Mouse (Mus musculus): ENCODE measurements around the gene Spata21. TPM values are rescaled to one million over a fixed set of nuclear protein-coding genes. Genes with fewer than 3 reads are reported as not detected.
"Not testable (repeated sequence)": the region's sequence is repeated elsewhere in the genome, so short reads cannot be mapped to it uniquely, and the experiment has no call there.

Spata21 gene
- polyA plus RNA-seq, 1 experiment from 2014 or later, result not detected

GRCm38 (mm10) chr4:141140967-141141366, 52.8 kb downstream of the Spata21 start:
- ATAC-seq (ENCODE audit: insufficient number of reproducible peaks, low FRiP score), result no peak
- no peak overlapping the region for H3K27ac ChIP-seq (ENCODE audit: poor library complexity, severe bottlenecking)
- no peak overlapping the region for H3K9ac ChIP-seq
- no peak overlapping the region for H3K4me2 ChIP-seq
- no peak overlapping the region for H3K4me3 ChIP-seq
- H3K36me3 ChIP-seq, result no peaks in the 10 kb centered on the region; the same call in 1 of the 2 replicates
- peaks cover 23% of the 10 kb centered on the region for H3K4me1 ChIP-seq (replicated peaks)
- WGBS, result 87% methylated on average over 6 of the region's 6 CpGs
- no peaks in the 10 kb centered on the region for H3K9me3 ChIP-seq (replicated peaks)
- H3K27me3 ChIP-seq (replicated peaks), result no peaks in the 10 kb centered on the region

- 23% methylated on average over 9 of the region's 9 CpGs for WGBS
Observed at GRCm38 (mm10) chr4:141142285-141142811, 54.2 kb downstream of the Spata21 start.

DNA sequence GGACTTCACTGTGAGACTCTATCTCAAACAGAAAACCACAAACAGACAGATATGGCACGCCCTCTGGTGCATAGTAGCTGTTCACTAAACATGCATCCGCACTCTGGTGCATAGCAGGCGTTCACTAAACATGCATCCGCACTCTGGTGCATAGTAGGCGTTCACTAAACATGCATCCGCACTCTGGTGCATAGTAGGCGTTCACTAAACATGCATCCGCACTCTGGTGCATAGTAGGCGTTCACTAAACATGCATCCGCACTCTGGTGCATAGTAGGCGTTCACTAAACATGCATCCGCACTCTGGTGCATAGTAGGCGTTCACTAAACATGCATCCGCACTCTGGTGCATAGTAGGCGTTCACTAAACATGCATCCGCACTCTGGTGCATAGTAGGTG, 57.0 kb downstream of the Spata21 start:
- not testable (repeated sequence) for H3K4me2 ChIP-seq; H3K27ac ChIP-seq (ENCODE audit: poor library complexity, severe bottlenecking); H3K27me3 ChIP-seq (replicated peaks); H3K9me3 ChIP-seq (replicated peaks); ATAC-seq (ENCODE audit: insufficient number of reproducible peaks, low FRiP score); H3K36me3 ChIP-seq; H3K9ac ChIP-seq; H3K4me3 ChIP-seq
- peaks cover 21% of the 10 kb centered on the region for H3K4me1 ChIP-seq (replicated peaks)
- WGBS, result 85% methylated on average over 12 of the region's 16 CpGs

More at GRCm38 (mm10) chr4:141142285-141142811, 54.2 kb downstream of the Spata21 start:
- peaks cover 19% of the 10 kb centered on the region for H3K4me1 ChIP-seq (replicated peaks)
- H3K27me3 ChIP-seq (replicated peaks), result no peaks in the 10 kb centered on the region
- H3K4me2 ChIP-seq, result peak overlapping the region; percentile 47
- H3K9me3 ChIP-seq (replicated peaks), result no peaks in the 10 kb centered on the region
- H3K9ac ChIP-seq, result peak overlapping the region; percentile 47; the same call in 1 of the 2 replicates
- H3K36me3 ChIP-seq, result no peaks in the 10 kb centered on the region
- no peak overlapping the region for H3K4me3 ChIP-seq
- no peak for ATAC-seq (ENCODE audit: insufficient number of reproducible peaks, low FRiP score)
- no peak overlapping the region for H3K27ac ChIP-seq (ENCODE audit: poor library complexity, severe bottlenecking)

- Histone ChIP-seq H3K27ac (ENCODE audit: poor library complexity, severe bottlenecking) (peak overlapping the region; percentile 83; the same call in 1 of the 2 replicates), H3K9ac (no peak overlapping the region), H3K4me1 (replicated peaks) (peaks cover 21% of the 10 kb centered on the region), H3K4me3 (no peak overlapping the region), H3K4me2 (peak overlapping the region; percentile 80), H3K36me3 (no peaks in the 10 kb centered on the region), H3K9me3 (replicated peaks) (no peaks in the 10 kb centered on the region), H3K27me3 (replicated peaks) (no peaks in the 10 kb centered on the region)
- WGBS, result 91% methylated on average over 6 of the region's 6 CpGs
- ATAC-seq (ENCODE audit: insufficient number of reproducible peaks, low FRiP score), result no peak
Observed at GRCm38 (mm10) chr4:141146491-141147033, 58.4 kb downstream of the Spata21 start.

GRCm38 (mm10) chr4:141147112-141148008, 59.2 kb downstream of the Spata21 start, which contains the start of gene Fbxo42:
Gene Fbxo42 (plus strand): TSS chr4:141147913.
- Histone ChIP-seq H3K4me3 (peak within 1 kb of the TSS; percentile 99), H3K9me3 (replicated peaks) (no peaks in the 10 kb centered on the region), H3K4me1 (replicated peaks) (peaks cover 27% of the 10 kb centered on the region), H3K9ac (peak within 1 kb of the TSS; percentile 97), H3K27me3 (replicated peaks) (no peaks in the 10 kb centered on the region), H3K27ac (ENCODE audit: poor library complexity, severe bottlenecking) (peak within 1 kb of the TSS; percentile 83), H3K4me2 (peak within 1 kb of the TSS; percentile 80), H3K36me3 (no peaks in the 10 kb centered on the region)
- 7% methylated on average over 56 of the region's 58 CpGs for WGBS
- ATAC-seq (ENCODE audit: insufficient number of reproducible peaks, low FRiP score), result peak; percentile 93

- Histone ChIP-seq H3K27ac (ENCODE audit: poor library complexity, severe bottlenecking) (peak overlapping the region; percentile 83), H3K4me3 (peak overlapping the region; percentile 99), H3K27me3 (replicated peaks) (no peaks in the 10 kb centered on the region), H3K4me2 (peak overlapping the region; percentile 80), H3K36me3 (no peaks in the 10 kb centered on the region), H3K4me1 (replicated peaks) (peaks cover 32% of the 10 kb centered on the region), H3K9ac (peak overlapping the region; percentile 97), H3K9me3 (replicated peaks) (no peaks in the 10 kb centered on the region)
- ATAC-seq (ENCODE audit: insufficient number of reproducible peaks, low FRiP score), result peak; percentile 83
- WGBS, result under 1% methylated on average over 66 of the region's 66 CpGs
Observed at GRCm38 (mm10) chr4:141148009-141148801, 60.1 kb downstream of the Spata21 start.

GRCm38 (mm10) chr4:141149116-141149515, 61.0 kb downstream of the Spata21 start:
- H3K9ac ChIP-seq, result peak overlapping the region; percentile 97
- ATAC-seq (ENCODE audit: insufficient number of reproducible peaks, low FRiP score), result no peak
- H3K27ac ChIP-seq (ENCODE audit: poor library complexity, severe bottlenecking), result no peak overlapping the region
- no peaks in the 10 kb centered on the region for H3K9me3 ChIP-seq (replicated peaks)
- no peaks in the 10 kb centered on the region for H3K36me3 ChIP-seq
- peak overlapping the region; percentile 80 for H3K4me2 ChIP-seq
- 38% methylated on average over 7 of the region's 7 CpGs for WGBS
- H3K4me1 ChIP-seq (replicated peaks), result peaks cover 35% of the 10 kb centered on the region
- no peaks in the 10 kb centered on the region for H3K27me3 ChIP-seq (replicated peaks)
- peak overlapping the region; percentile 99 for H3K4me3 ChIP-seq

GRCm38 (mm10) chr4:141157485-141157884, 69.4 kb downstream of the Spata21 start:
- Histone ChIP-seq H3K4me1 (replicated peaks) (peaks cover 35% of the 10 kb centered on the region), H3K4me2 (no peak overlapping the region), H3K27ac (ENCODE audit: poor library complexity, severe bottlenecking) (no peak overlapping the region), H3K9me3 (replicated peaks) (no peaks in the 10 kb centered on the region), H3K27me3 (replicated peaks) (no peaks in the 10 kb centered on the region), H3K4me3 (no peak overlapping the region), H3K9ac (no peak overlapping the region), H3K36me3 (no peaks in the 10 kb centered on the region)
- ATAC-seq (ENCODE audit: insufficient number of reproducible peaks, low FRiP score), result no peak
- 63% methylated on average over 4 of the region's 4 CpGs for WGBS

GRCm38 (mm10) chr4:141158609-141159008, 70.5 kb downstream of the Spata21 start:
- H3K4me1 ChIP-seq (replicated peaks), result peaks cover 31% of the 10 kb centered on the region
- ATAC-seq (ENCODE audit: insufficient number of reproducible peaks, low FRiP score), result no peak
- H3K4me2 ChIP-seq, result no peak overlapping the region

GRCm38 (mm10) chr4:141159093-141159492, 71.0 kb downstream of the Spata21 start:
- Histone ChIP-seq H3K9ac (no peak overlapping the region), H3K27ac (ENCODE audit: poor library complexity, severe bottlenecking) (no peak overlapping the region), H3K4me3 (no peak overlapping the region), H3K9me3 (replicated peaks) (no peaks in the 10 kb centered on the region), H3K27me3 (replicated peaks) (no peaks in the 10 kb centered on the region), H3K4me2 (no peak overlapping the region), H3K36me3 (peaks cover 5% of the 10 kb centered on the region; the same call in 1 of the 2 replicates), H3K4me1 (replicated peaks) (peaks cover 28% of the 10 kb centered on the region)
- WGBS, result 34% methylated on average over 11 of the region's 11 CpGs
- no peak for ATAC-seq (ENCODE audit: insufficient number of reproducible peaks, low FRiP score)

More at GRCm38 (mm10) chr4:141158609-141159008, 70.5 kb downstream of the Spata21 start:
- 75% methylated on average over 2 of the region's 2 CpGs for WGBS
- H3K9ac ChIP-seq, result no peak overlapping the region
- H3K27ac ChIP-seq (ENCODE audit: poor library complexity, severe bottlenecking), result no peak overlapping the region
- H3K36me3 ChIP-seq, result 0 out of 2 replicates have a peak, but pooled peaks cover under 1% of the 10 kb centered on the region
- no peaks in the 10 kb centered on the region for H3K27me3 ChIP-seq (replicated peaks)
- H3K4me3 ChIP-seq, result no peak overlapping the region
- H3K9me3 ChIP-seq (replicated peaks), result no peaks in the 10 kb centered on the region
